16 mouse cellular contexts compared by ENCODE assay signal in the genomic region with DNA sequence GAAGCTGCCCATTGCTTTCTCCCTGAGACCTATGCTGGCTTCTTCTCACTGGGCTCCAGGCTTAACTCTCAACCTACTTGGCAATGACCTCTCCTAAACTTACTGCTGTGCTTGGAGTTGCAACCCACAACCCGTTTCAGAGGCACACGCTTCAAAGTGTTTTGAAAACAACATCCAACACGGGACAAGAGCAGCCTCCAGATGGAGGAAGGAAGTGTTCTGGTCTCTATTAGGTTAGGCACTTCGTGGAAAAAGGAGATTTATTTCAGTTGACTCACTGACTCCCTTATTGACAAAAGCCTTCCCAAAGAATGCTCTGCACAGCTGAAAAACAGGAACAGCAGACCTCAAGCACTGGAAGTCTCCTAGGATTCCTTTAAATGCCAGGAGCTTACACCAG.
DNase-seq lines count a peak whose midpoint lies in the region; ATAC-seq and TF ChIP-seq lines count a peak whose summit lies in the region.
"Had no signal": no experiment of that assay in that cellular context is flagged by ENCODE, and none has a peak within 500 bp of the region (broad histone marks: within the 10 kb centered on the region; RNA-seq: fewer than 3 reads in every experiment).

No protein-coding gene starts in this region.

- H3K4me2 ChIP-seq in hindbrain, embryonic 16.5 days (ENCODE audit: low read length): no peak overlapping the region
- H3K4me2 ChIP-seq: limb, embryonic 15.5 days had no signal

- H3K27ac ChIP-seq in kidney, adult 2 months (ENCODE audit: insufficient read depth, low read depth, low read length): 0 out of 2 replicates have a peak overlapping the region, but pooled peaks have one; percentile 26
- H3K27ac ChIP-seq in cortical plate, adult 2 months (ENCODE audit: insufficient read depth, low read length): 0 out of 2 replicates have a peak overlapping the region, but pooled peaks have one; percentile 3
- no peak overlapping the region for H3K27ac ChIP-seq in hindbrain, embryonic 16.5 days (ENCODE audit: low read depth, low read length)
- H3K27ac ChIP-seq: hindbrain, postnatal 0 days; limb, embryonic 15.5 days had no signal

- DNase-seq in kidney, adult 2 months: peak; percentile 25
- DNase-seq in kidney, postnatal 10 days: no peak
- peak; percentile 8 for DNase-seq in thymus, postnatal 0 days (ENCODE audit: low spot score)
- no peak for DNase-seq in thymus, postnatal 14 days
- no peak for DNase-seq in adrenal gland, postnatal 25 days
- DNase-seq: adrenal gland, adult 8-10 months; cerebellum, adult 2 months; heart, postnatal 36 days; kidney, adult 11 months; layer of hippocampus, adult 9-11 months; lung, postnatal 14 days had no signal

- H3K27me3 ChIP-seq in kidney, adult 2 months (replicated peaks; ENCODE audit: control insufficient read depth, insufficient read depth, low read length): no peaks in the 10 kb centered on the region
- no peaks in the 10 kb centered on the region for H3K27me3 ChIP-seq in hindbrain, embryonic 16.5 days (replicated peaks; ENCODE audit: control insufficient read depth, insufficient read depth, low read length)
- H3K27me3 ChIP-seq: limb, embryonic 15.5 days had no signal

- H3K9me3 ChIP-seq in hindbrain, embryonic 16.5 days (ENCODE audit: control insufficient read depth, low read length): no peaks in the 10 kb centered on the region
- H3K9me3 ChIP-seq: limb, embryonic 15.5 days had no signal

- 29% methylated on average over 4 of the region's 4 CpGs for WGBS in kidney, adult 2 months
- WGBS in hindbrain, embryonic 16.5 days: 70% methylated on average over 4 of the region's 4 CpGs

- H3K4me3 ChIP-seq in kidney, adult 2 months (ENCODE audit: insufficient read depth, low read depth, low read length): no peak overlapping the region
- no peak overlapping the region for H3K4me3 ChIP-seq in cortical plate, adult 2 months (ENCODE audit: insufficient read depth, low read length)
- no peak overlapping the region for H3K4me3 ChIP-seq in hindbrain, embryonic 16.5 days (ENCODE audit: low read length)
- H3K4me3 ChIP-seq: limb, embryonic 15.5 days had no signal

- TF ChIP-seq CTCF in kidney, adult 2 months (conservative IDR thresholded peaks at IDR 0.05; ENCODE audit: insufficient read depth, insufficient read length, low read depth, low read length): no peak
- no peak for TF ChIP-seq CTCF in cortical plate, adult 2 months (IDR thresholded peaks at IDR 0.05; ENCODE audit: extremely low read depth, insufficient read depth, low read length)

- no peaks in the 10 kb centered on the region for H3K4me1 ChIP-seq in kidney, adult 2 months (ENCODE audit: control insufficient read depth, insufficient read depth, low read length)
- no peaks in the 10 kb centered on the region for H3K4me1 ChIP-seq in cortical plate, adult 2 months (ENCODE audit: control insufficient read depth, insufficient read depth, low read length)
- H3K4me1 ChIP-seq in hindbrain, embryonic 16.5 days (ENCODE audit: control insufficient read depth, insufficient read depth, low read depth, low read length): no peaks in the 10 kb centered on the region

- TF ChIP-seq POLR2A in kidney, adult 2 months (IDR thresholded peaks at IDR 0.05; ENCODE audit: low read depth, low read length): no peak
- no peak for TF ChIP-seq POLR2A in cortical plate, adult 2 months (IDR thresholded peaks at IDR 0.05; ENCODE audit: extremely low read depth, insufficient read depth, low read length)

- no peaks in the 10 kb centered on the region for H3K36me3 ChIP-seq in kidney, adult 2 months (ENCODE audit: control insufficient read depth, insufficient read depth, low read length)
- H3K36me3 ChIP-seq in hindbrain, embryonic 16.5 days (ENCODE audit: control insufficient read depth, insufficient read depth, low read length): no peaks in the 10 kb centered on the region
- H3K36me3 ChIP-seq: limb, embryonic 15.5 days had no signal

- no peak for ATAC-seq in hindbrain, embryonic 16.5 days
- ATAC-seq: forebrain, embryonic 14.5 days; hindbrain, postnatal 0 days had no signal

- H3K9ac ChIP-seq in hindbrain, embryonic 16.5 days (ENCODE audit: low read depth, low read length): no peak overlapping the region
- H3K9ac ChIP-seq: limb, embryonic 15.5 days had no signal

Comparison
In these comparisons a context has a peak if more than half of its experiments do, and no peak if none do; other contexts are left out.
1. DNase-seq: peak in kidney, adult 2 months (single experiment) and thymus, postnatal 0 days (single experiment); none in kidney, postnatal 10 days (single experiment), thymus, postnatal 14 days (single experiment) and adrenal gland, postnatal 25 days (single experiment).